Mouse (Mus musculus) thymus, adult 2 months (tissue): ENCODE results near the gene Rnf130. TPM values are rescaled to one million over a fixed set of nuclear protein-coding genes. Genes with fewer than 3 reads are reported as not detected.

Experiments
- DNase-seq: peaks from one replicate; pipeline ENCODE4 v3.0.0; 2021
- H3K27ac ChIP-seq: fragments of 200-500 bp; 2 replicates; pipeline ENCODE4 v1.5.1; 2012; ENCODE audit warnings: low read length, control low read depth; ENCODE audit not compliant: control insufficient read depth, insufficient read depth
- H3K27me3 ChIP-seq: fragments of 200-500 bp; 2 replicates; pipeline ENCODE4 v1.6.1; 2012; ENCODE audit warnings: mild to moderate bottlenecking, low read length, moderate library complexity, mixed read lengths; ENCODE audit not compliant: control insufficient read depth, insufficient read depth
- H3K36me3 ChIP-seq: fragments of 200-500 bp; 2 replicates; pipeline ENCODE4 v1.6.1; 2012; ENCODE audit warnings: mild to moderate bottlenecking, low read length, moderate library complexity; ENCODE audit not compliant: control insufficient read depth, insufficient read depth
- H3K4me1 ChIP-seq: fragments of 200-500 bp; replicated peaks from 2 replicates; pipeline ENCODE4 v1.6.1; 2012; ENCODE audit warnings: low read length; ENCODE audit not compliant: control insufficient read depth, insufficient read depth
- H3K4me3 ChIP-seq: fragments of 200-500 bp; 2 replicates; pipeline ENCODE4 v1.5.1; 2012; ENCODE audit warnings: mild to moderate bottlenecking, low read length, control low read depth, moderate library complexity; ENCODE audit not compliant: control insufficient read depth, insufficient read depth
- CTCF ChIP-seq: fragments of 200-500 bp; IDR thresholded peaks from 2 replicates; pipeline ENCODE4 v1.5.1; 2012; ENCODE audit warnings: mild to moderate bottlenecking, control low read depth, low read length, moderate library complexity, borderline replicate concordance; ENCODE audit not compliant: control insufficient read depth, poor library complexity, insufficient read depth; ENCODE audit errors: extremely low read depth
- POLR2A ChIP-seq: fragments of 200-500 bp; IDR thresholded peaks from 2 replicates; pipeline ENCODE4 v1.6.1; 2012; ENCODE audit warnings: mild to moderate bottlenecking, low read length, control low read depth, moderate library complexity; ENCODE audit not compliant: control insufficient read depth, poor library complexity, insufficient read depth; ENCODE audit errors: extremely low read depth
- whole genome bisulfite sequencing: fragments of 180-500 bp; shearing (Covaris S2); methylation state at CpG from one replicate; pipeline ENCODE4 v1.1.7; 2018; 5-methylcytosine and 5-hydroxymethylcytosine counted together
- polyA plus RNA-seq: library from polyadenylated mRNA; depleted of rRNA; stranded (reverse); fragments of >200 nt; gene quantifications from 2 replicates; pipeline ENCODE4 v1.2.3, GENCODE M21; 2012

Rnf130 gene
- polyA plus RNA-seq, 1 experiment, result 30.3 TPM

- Histone ChIP-seq H3K4me3 (no peak overlapping the region), H3K4me1 (peaks cover 5% of the 10 kb centered on the region), H3K27me3 (no peaks in the 10 kb centered on the region), H3K27ac (no peak overlapping the region), H3K36me3 (no peaks in the 10 kb centered on the region)
- DNase-seq, result no peak
- no peak for TF ChIP-seq POLR2A
- TF ChIP-seq CTCF, result no peak
- WGBS, result 22% methylated on average over 5 of the region's 5 CpGs
Measured at GRCm38 (mm10) chr11:49997321-49997720, 27.8 kb upstream of the Rnf130 start.

GRCm38 (mm10) chr11:50002853-50003252 is 22.3 kb upstream of the Rnf130 start:
- Histone ChIP-seq H3K4me1 (no peaks in the 10 kb centered on the region), H3K27ac (no peak overlapping the region), H3K27me3 (no peaks in the 10 kb centered on the region), H3K4me3 (no peak overlapping the region), H3K36me3 (no peaks in the 10 kb centered on the region)
- TF ChIP-seq POLR2A (no peak), CTCF (no peak)
- DNase-seq, result no peak
- 91% methylated on average over 4 of the region's 4 CpGs for WGBS

GRCm38 (mm10) chr11:50007776-50008175 is 17.4 kb upstream of the Rnf130 start:
- no peak for DNase-seq
- H3K4me1 ChIP-seq, result no peaks in the 10 kb centered on the region
- 95% methylated on average over 10 of the region's 10 CpGs for WGBS
- no peaks in the 10 kb centered on the region for H3K27me3 ChIP-seq
- H3K36me3 ChIP-seq, result no peaks in the 10 kb centered on the region
- H3K4me3 ChIP-seq, result no peak overlapping the region
- no peak overlapping the region for H3K27ac ChIP-seq
- TF ChIP-seq CTCF (no peak), POLR2A (no peak)

GRCm38 (mm10) chr11:50008231-50008630 is 16.9 kb upstream of the Rnf130 start:
- DNase-seq, result no peak
- Histone ChIP-seq H3K36me3 (no peaks in the 10 kb centered on the region), H3K27ac (no peak overlapping the region), H3K4me1 (no peaks in the 10 kb centered on the region), H3K27me3 (no peaks in the 10 kb centered on the region), H3K4me3 (no peak overlapping the region)
- no peak for TF ChIP-seq POLR2A
- TF ChIP-seq CTCF, result no peak
- WGBS, result 98% methylated on average over 5 of the region's 5 CpGs

- WGBS, result 91% methylated on average over 6 of the region's 6 CpGs
Measured at GRCm38 (mm10) chr11:50013016-50013415, 12.1 kb upstream of the Rnf130 start.

GRCm38 (mm10) chr11:50016503-50016902 is 8.6 kb upstream of the Rnf130 start:
- no peak overlapping the region for H3K4me3 ChIP-seq
- H3K27ac ChIP-seq, result no peak overlapping the region
- H3K4me1 ChIP-seq, result peaks cover 19% of the 10 kb centered on the region
- TF ChIP-seq POLR2A (no peak), CTCF (no peak)
- DNase-seq, result no peak
- WGBS, result 64% methylated on average over 5 of the region's 5 CpGs
- no peaks in the 10 kb centered on the region for H3K27me3 ChIP-seq
- H3K36me3 ChIP-seq, result no peaks in the 10 kb centered on the region

More at GRCm38 (mm10) chr11:50013016-50013415, 12.1 kb upstream of the Rnf130 start:
- no peak for DNase-seq
- no peak for TF ChIP-seq POLR2A
- TF ChIP-seq CTCF, result no peak
- Histone ChIP-seq H3K36me3 (no peaks in the 10 kb centered on the region), H3K4me3 (no peak overlapping the region), H3K4me1 (peaks cover 9% of the 10 kb centered on the region), H3K27me3 (no peaks in the 10 kb centered on the region), H3K27ac (no peak overlapping the region)

- Histone ChIP-seq H3K4me3 (no peak overlapping the region), H3K27ac (no peak overlapping the region), H3K4me1 (peaks cover 19% of the 10 kb centered on the region), H3K36me3 (no peaks in the 10 kb centered on the region), H3K27me3 (no peaks in the 10 kb centered on the region)
- DNase-seq, result no peak
- TF ChIP-seq POLR2A (no peak), CTCF (no peak)
- WGBS, result 42% methylated on average over 7 of the region's 7 CpGs
Measured at GRCm38 (mm10) chr11:50017511-50017910, 7.6 kb upstream of the Rnf130 start.
